Mouse (Mus musculus): ENCODE data around the gene Spata13.
A peak's percentile ranks its signal among the peaks of the same experiment; 100 is the strongest.

Gene Spata13

DNA sequence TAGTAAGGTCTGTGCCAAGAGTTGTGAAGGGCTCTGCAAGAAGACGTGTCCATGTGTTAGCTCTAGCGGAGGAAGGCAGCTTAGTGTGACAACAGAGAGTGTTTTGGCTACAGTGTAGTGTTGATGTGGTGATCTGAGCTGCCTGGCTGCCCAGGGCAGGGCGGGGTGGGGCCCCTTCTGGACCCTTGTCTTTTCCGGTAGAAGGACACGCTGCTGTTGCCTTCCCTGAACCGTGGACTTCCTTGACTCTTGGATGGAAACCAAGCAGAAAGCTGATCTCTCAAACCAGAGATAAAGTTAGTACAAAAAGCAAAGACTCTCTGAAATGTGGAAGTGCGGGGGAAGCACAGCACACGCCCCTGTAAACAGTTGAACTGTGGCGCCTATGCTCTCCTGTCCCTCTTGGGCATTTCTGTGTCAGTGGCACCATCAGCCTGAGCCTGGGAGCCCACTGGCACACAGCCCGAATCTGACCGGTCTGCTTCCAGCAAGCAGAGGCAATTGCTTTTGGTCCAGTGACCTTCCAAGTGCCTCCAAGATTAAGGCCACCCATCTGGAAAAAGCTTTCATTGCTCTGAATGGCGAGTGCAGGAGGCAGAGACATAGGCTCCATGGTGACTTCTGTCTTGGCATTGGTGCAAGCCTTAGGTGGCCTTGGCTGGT lies 48.7 kb downstream of the Spata13 start:
- DNase-seq, result peak; percentile 70

DNA sequence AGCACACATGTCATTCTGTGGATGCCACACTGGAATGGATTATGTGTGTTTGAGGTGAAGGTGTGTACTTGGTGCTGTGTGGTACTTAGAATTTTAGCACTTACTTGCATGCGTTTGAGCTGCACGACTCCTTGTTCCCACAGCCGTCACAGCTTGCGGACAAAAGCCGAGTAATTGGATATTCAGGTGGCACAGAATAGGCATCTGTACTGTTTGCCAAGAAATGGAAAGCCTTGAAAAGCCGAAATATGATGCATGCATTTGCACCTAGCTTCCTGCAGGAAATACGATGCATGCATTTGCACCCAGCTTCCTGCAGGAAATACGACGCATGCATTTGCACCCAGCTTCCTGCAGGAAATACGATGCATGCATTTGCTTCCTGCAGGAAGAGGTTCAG lies 50.2 kb downstream of the Spata13 start:
- no peak for DNase-seq

GRCm38 (mm10) chr14:60686733-60687132 lies 52.9 kb downstream of the Spata13 start:
- no peak for DNase-seq

DNA sequence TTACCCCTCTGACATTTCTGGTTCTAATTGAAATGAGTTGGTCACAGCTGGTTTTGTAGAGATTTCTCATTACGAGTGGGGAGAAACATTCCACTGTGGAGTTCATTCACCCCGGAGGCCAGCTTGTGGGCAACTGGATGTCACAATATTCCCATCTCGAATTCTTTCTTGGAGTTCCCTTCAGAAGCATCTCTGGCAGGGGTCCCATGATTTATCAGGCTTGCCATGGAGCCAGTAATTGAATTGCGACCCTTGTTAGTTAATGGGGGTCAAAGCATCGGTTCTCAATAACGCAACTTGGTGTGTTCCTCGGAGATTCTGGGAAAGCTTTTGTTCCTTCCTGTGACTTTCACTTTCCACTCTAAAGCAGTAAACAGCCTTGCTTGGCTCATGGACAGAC lies 53.4 kb downstream of the Spata13 start:
- DNase-seq, result no peak

DNA sequence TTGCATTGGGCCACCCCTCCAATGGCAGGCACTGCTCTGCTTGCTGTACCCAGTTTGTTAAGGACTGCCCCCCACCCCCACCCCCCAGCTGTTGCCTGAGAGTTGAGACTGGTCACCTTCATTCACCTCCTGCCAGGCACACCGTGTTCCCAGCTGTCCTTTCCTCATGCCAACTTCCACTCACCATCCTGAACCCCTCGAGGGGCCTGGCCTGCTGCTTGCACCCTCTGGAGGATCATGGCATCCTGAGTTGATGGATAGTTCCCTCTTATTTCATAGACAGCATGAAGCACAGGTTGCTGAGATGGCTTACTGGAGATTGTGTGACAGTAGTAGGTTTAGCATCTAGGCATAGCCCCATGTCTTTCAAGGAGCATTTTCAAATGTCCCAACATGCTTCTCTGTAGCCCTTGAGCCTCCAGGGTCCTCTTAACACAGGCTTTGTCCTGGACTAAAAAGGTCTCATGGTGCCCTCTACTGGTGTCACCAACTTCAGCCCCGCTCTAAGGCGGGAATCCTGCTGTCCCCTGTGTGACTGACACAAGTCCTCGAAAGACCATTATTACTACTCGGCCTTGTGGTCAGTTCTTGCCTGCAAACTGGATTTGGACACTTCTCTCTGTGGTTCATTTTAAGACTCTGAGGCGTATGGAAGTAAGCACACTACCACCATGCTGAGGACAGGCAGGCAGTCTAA lies 54.9 kb downstream of the Spata13 start:
- no peak for DNase-seq

DNA sequence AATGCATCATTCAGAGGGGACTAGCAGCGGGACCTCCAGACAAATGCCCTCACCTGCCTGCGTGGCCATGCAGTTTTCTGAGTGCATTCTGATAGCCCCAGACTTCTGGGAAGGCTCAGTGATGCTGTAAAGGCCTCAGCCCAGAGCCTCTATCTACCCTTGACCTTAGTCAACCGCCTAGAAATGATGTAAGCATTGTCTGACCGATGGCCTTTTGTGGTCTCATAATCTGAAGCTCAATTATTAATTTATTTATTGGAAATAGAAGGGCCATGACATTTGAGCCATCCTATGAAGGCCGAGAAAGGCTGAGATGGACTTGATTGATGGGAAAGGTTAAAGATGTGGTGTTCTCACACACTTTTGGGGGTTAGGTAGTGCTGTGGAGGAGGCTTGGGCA lies 56.0 kb downstream of the Spata13 start:
- DNase-seq, result no peak

DNA sequence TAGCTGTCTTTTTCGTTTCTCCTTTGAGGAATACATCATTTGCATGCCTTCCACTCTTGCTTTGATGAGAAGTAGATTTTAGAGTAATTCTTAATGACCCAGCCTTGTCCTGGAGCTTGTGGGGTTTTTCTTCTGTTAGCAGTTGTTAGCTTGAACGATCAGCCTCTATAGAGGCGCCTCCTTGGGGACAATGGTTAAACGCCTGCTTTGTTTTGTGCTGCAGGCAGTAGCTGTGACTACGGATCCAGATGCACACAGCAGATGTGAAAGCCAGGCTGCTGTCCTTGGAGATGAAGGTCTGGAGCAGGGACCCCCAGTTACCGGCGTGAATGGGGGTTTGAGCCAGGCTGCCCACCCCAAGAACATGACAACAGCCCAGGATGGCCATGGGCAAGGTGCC lies 56.8 kb downstream of the Spata13 start:
- no peak for DNase-seq

DNA sequence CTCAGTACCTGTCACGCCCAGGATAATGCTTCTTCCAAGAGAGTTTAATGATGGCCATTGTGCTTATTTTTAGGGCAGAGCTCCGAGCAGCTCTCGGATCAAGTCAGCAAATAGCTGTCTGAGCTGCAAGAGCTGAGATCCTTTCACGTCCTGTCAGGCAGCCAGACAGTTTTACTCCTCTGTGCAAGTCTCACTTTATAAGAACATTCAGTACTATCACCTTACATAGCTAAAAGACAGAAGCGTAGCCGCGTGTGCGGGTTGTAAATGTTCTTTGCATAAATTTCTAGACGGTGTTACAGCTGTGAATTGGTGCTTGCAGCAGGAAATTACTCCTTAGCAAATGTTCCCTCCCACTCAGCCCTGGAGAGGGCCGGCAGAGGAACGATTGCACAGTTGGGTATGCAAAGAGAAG lies 59.3 kb downstream of the Spata13 start:
- no peak for DNase-seq

GRCm38 (mm10) chr14:60693666-60694065 lies 59.9 kb downstream of the Spata13 start:
- no peak for DNase-seq

DNA sequence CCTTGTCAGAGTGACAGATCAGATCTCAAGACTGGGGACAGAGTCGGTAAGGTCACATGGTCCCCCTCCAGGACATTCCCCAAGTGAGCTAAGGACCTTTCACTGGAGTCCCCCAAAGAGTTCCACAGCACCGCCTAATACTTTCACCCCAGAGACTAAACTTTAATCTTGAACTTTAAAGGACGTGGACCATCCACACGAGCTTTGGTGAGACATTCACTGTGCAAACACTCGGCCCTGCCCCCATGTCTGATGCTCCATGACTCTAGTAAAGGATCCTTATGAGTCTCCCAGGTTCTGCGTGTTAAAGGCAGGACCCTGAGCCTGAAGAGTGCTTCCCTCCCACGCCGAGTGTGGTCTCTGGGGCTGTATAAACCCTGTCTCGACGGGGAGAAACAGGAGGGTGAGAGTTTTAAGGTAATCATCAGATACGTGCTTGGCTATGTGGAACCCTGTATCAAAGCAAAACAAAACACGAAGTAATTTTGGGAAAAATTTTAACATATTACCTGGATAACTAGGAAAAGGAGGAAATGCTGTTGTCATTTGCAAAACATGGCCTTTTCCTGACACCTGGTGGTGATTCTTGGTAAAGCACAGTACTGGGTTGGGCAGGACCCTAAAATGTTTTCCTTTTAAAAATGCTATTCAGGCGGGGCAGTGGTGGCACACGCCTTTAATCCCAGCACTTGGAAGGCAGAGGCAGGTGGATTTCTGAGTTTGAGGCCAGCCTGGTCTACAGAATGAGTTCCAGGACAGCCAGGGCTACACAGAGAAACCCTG lies 60.6 kb downstream of the Spata13 start:
- peak; percentile 73 for DNase-seq

GRCm38 (mm10) chr14:60697351-60697750 lies 63.5 kb downstream of the Spata13 start:
- no peak for DNase-seq

DNA sequence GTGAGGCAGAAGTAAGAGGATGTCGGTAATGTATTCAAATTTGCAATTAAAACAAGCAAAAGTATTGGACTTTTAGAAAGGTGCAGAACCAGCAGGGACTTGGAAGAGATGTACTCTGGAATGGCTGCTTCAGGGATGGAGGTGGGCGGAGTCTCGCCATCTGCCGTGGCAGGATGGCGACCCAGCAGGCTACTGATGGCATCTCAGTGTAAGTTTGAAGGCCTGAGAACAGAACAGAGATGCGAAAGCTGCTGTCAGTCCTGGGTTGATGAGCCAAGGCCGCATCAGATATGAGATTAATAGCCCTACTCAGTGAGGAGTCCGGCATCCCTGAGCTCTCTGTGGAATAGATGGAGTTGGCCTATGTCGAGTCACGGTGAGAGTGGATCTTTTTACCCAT lies 65.2 kb downstream of the Spata13 start:
- peak; percentile 84 for DNase-seq

DNA sequence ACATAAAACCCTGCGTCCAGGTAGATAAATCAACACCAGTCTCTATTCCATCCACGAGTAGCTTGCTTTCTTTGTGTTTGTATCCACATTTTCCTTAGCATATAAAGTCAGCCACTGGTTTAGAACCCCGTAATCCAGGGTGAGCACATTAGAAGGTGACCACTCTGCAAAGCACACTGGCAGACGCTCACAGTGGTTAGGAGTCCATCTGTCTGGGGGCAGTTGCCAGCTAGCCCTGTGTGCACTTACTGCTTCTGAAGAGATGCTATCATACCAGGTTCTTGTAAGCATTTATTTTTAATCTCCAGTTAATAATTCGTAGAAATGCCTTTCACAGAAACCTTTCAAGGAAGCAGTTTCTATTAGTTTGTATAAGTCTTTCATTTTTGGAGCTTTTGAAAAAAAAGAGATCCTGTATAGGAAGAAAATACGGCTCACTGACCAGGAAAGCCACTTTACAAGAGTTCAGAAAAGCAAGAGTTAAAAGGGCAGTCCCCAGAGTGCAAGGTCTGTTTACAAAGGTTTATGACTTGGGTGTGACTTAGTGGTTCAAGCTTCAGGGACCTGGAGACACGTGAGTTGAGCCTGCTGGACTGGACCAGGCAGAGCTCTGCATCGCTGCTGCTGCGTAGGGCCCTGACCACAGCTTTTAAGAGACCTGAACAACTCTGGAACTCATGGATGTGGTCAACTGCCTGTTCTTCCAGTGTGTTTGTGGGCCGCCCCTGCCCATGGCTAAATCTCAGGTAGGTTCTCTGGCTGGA lies 68.8 kb downstream of the Spata13 start:
- DNase-seq, result no peak

DNA sequence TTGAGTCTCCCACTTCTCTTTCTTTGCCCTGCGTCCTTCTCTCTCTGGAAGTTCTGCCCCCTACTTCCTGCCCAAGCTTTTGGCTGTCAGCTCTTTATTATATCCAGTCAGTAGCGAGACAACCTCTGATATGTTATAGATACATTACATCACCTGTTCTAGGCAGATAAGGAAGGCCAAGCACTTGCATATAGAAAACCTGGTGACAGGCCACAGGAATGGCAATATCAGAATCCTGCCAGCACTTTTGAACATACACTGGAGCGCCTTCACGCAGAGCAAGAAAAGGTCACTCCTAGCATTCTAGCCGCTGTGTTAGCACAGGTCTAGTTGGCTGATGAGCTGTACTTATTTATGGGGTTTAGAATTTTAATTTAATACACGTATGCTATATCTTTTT lies 70.7 kb downstream of the Spata13 start:
- DNase-seq, result no peak

DNA sequence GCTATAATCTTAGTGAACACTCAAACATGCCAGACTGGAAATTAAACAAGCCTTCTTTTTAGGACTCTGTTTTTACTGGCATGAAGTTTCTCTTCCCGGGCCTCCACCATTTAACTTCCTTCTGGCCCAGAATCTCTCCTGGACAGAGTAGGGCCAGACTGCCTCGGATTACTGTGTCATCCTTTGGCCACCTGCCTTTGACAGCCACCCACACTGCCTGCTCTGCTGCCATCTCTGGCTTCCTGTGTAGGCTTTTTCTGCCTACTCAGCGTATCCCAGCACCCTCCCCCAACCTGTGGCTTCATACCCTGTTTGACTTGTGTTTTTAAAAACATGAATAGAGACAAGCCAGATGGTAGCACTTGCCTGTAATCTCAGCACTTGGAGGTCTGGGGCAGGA lies 71.2 kb downstream of the Spata13 start:
- peak; percentile 75 for DNase-seq

DNA sequence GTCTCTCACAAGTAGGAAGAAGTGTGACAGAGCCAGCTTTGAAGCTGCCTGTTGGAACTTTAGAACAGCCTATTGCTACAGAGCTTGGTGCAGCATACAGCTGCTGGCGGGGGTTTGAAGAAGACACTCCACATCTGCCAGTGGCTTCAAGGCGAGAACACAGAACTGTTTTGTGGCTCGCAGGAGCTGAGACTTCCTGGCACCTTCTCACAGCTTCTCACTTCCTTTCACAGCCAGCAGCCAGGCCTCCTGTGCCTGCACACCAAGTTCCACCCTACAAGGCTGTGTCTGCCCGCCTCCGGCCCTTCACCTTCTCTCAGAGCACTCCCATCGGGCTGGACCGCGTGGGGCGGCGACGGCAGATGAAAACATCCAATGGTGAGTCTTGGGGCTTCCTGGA lies 75.4 kb downstream of the Spata13 start:
- DNase-seq, result no peak

DNA sequence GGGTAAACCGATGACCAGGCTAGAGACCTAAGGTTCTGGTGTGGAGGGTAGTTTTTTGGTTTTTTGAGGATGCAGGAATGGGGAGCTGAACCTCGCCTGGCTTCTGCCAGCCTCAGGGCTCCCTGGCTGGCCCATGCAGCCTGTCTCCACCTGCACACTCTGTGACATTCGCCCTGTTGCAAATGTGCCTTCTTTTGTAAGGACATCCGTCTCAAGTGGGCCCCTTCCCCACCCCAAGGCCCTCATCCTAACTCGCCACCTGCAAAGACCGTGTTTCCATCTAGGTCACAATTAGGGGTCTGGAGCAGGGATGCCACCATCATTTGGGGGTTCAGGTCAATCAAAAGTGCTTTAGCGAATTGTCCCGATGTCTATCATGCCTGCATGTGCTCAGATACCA lies 75.9 kb downstream of the Spata13 start:
- DNase-seq, result no peak

DNA sequence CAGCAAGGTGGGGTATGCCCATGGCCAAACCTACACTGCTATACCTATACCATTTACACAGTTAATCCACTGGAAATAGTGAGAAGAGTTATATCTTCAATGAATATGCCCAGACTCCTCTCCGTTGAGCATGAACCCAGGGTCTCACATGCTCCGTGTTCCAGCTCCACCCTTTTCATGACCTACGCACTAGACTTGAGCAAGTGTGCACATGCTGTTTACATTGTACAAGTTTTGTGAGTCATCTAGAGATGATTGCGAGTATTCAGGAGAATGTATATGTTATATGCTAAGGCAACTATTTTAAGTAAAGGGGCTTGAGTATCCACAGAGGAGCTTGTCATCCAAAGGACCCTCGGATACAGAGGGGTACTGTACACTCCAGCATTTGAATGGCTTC lies 77.4 kb downstream of the Spata13 start:
- DNase-seq, result no peak

- DNase-seq, result no peak
Measured at GRCm38 (mm10) chr14:60711590-60712288, 77.9 kb downstream of the Spata13 start.

DNA sequence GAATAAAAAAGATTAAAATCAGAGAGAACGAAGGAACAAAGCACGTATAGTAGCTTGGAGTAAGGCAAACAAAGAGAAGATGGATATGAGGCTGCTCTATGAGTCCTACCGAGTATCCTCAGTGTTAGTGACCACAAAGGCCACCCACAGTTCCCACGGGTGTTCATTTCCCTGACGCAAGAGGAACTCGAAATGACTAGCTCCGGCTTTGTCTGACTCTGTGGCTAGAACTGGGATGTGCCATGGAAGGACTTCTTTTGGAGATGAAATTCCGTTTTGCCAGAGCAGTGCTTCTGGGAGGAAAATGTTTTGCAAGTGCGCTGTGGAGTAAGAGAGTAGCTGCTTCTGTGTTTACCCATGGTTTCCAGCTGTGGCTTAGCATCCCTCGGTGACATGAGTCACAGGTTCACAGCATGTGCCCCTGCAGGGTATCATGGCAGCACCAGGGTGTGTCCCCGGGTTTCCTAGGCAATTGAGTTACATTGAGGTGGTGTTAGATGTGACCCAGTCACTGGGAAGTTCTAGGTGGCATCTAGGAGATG lies 78.6 kb downstream of the Spata13 start:
- DNase-seq, result no peak

DNA sequence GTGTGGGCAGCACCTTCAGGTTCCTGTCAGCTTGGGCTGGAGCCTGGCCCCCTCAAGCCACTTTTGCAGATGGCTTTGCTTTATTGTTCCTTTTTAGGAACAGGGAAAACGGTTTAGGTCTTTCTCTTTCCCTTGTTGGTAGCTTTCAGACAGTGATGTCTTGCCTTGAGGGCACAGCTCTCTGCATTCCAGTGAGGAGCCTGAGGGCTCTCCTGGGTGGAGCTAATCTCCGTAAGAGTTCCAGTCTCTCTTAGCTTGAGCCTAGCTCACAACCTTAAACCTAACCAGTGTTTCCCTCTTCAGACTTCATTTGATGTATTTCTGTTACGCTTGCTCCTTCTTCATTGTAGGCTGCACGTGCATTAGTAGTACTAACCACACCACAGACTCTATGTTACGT lies 81.9 kb downstream of the Spata13 start:
- DNase-seq, result no peak

DNA sequence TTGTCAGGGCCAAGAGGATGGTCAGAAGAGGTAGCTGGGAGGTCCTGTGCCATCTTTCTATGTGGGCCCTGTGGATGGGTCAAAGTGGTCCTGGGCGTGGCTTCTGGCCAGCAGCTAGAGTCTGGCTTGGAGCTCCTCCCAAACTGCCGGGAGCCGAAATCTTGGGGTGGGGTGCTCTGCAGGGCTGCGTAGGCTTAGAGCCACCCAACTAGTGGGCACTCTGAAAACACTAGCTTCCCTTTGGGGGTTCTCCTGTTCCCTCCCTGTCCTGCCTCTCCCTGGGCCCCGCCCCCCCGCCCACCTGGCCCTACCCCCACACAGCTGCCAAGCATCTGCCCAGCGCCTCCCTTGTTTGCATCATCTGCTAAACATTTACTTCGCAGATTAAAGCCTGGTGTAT lies 87.5 kb downstream of the Spata13 start:
- DNase-seq, result no peak

All from cerebellum, adult 8-10 months (tissue).